Mouse (Mus musculus) megakaryocyte-erythroid progenitor cell, adult 5-6 weeks (primary cell): ENCODE data around the gene Susd4. TPM values are rescaled to one million over a fixed set of nuclear protein-coding genes. Genes with fewer than 3 reads are reported as not detected.

Experiments used
- ATAC-seq: replicated peaks from 2 replicates; pipeline ENCODE4 v1.8.0; 2016; ENCODE audit warnings: mild to moderate bottlenecking, inconsistent platforms; ENCODE audit not compliant: severe bottlenecking, poor library complexity, low FRiP score, low TSS enrichment
- total RNA-seq, 2 experiments: library from RNA; stranded (forward) in 1 of 2; stranded (reverse) in 1 of 2; fragments of 200-1000, 215-1000 nt in 1 of 2; fragments of >200 nt in 1 of 2; fragmentation: Nextera tagmentation in 1 of 2; gene quantifications; 2 replicates each; pipeline ENCODE4 v1.2.3; 2014 to 2017

Gene Susd4
- total RNA-seq, 2 experiments from 2014 or later = 0.26 TPM; not detected in 1

- ATAC-seq = no peak
Measured at GRCm38 (mm10) chr1:182840011-182840410, 76.4 kb downstream of the Susd4 start.

- ATAC-seq = no peak
Measured at GRCm38 (mm10) chr1:182840606-182841005, 76.9 kb downstream of the Susd4 start.

GRCm38 (mm10) chr1:182849556-182849955 is 85.9 kb downstream of the Susd4 start:
- no peak for ATAC-seq

- no peak for ATAC-seq
Measured at GRCm38 (mm10) chr1:182850080-182850479, 86.4 kb downstream of the Susd4 start.

- ATAC-seq = no peak
Measured at GRCm38 (mm10) chr1:182852158-182852557, 88.5 kb downstream of the Susd4 start.

GRCm38 (mm10) chr1:182856636-182857035 is 93.0 kb downstream of the Susd4 start:
- ATAC-seq = no peak

- no peak for ATAC-seq
Measured at GRCm38 (mm10) chr1:182861671-182862358, 98.2 kb downstream of the Susd4 start.

GRCm38 (mm10) chr1:182863396-182863795 is 99.7 kb downstream of the Susd4 start:
- no peak for ATAC-seq

GRCm38 (mm10) chr1:182867886-182868285 is 104.2 kb downstream of the Susd4 start:
- no peak for ATAC-seq

- no peak for ATAC-seq
Measured at GRCm38 (mm10) chr1:182868432-182869113, 104.9 kb downstream of the Susd4 start.

- ATAC-seq = no peak
Measured at GRCm38 (mm10) chr1:182869114-182869456, 105.4 kb downstream of the Susd4 start.

- no peak for ATAC-seq
Measured at GRCm38 (mm10) chr1:182878156-182878555, 114.5 kb downstream of the Susd4 start.

GRCm38 (mm10) chr1:182878719-182879118 is 115.1 kb downstream of the Susd4 start:
- ATAC-seq = no peak

- ATAC-seq = no peak
Measured at GRCm38 (mm10) chr1:182881246-182881645, 117.6 kb downstream of the Susd4 start.

GRCm38 (mm10) chr1:182882611-182883010 is 119.0 kb downstream of the Susd4 start:
- no peak for ATAC-seq

- peak; percentile 55; the same call in 1 of the 2 replicates for ATAC-seq
Measured at GRCm38 (mm10) chr1:182895698-182896097, 132.0 kb downstream of the Susd4 start.

- no peak for ATAC-seq
Measured at GRCm38 (mm10) chr1:182897071-182897470, 133.4 kb downstream of the Susd4 start.

- ATAC-seq = no peak
Measured at GRCm38 (mm10) chr1:182897506-182898138, 134.0 kb downstream of the Susd4 start.

GRCm38 (mm10) chr1:182902095-182902494 is 138.4 kb downstream of the Susd4 start:
- no peak for ATAC-seq

- no peak for ATAC-seq
Measured at GRCm38 (mm10) chr1:182902906-182903305, 139.2 kb downstream of the Susd4 start.

GRCm38 (mm10) chr1:182905669-182906068 is 142.0 kb downstream of the Susd4 start:
- no peak for ATAC-seq
